Mouse (Mus musculus) kidney, adult 2 months (tissue): ENCODE data around the gene Tor1a.

ENCODE experiments used
- CTCF ChIP-seq: fragments of 200-500 bp; conservative IDR thresholded peaks from 2 replicates; pipeline ENCODE4 v1.5.1; 2011; ENCODE audit warnings: low read depth, mild to moderate bottlenecking, control low read depth, low read length, moderate library complexity, mixed read lengths; ENCODE audit not compliant: insufficient read depth, insufficient read length
- POLR2A ChIP-seq: fragments of 200-500 bp; IDR thresholded peaks from one replicate; pipeline ENCODE4 v1.6.1; 2011; ENCODE audit warnings: low read depth, low read length, control low read depth

- TF ChIP-seq CTCF: peak; percentile 89
- TF ChIP-seq POLR2A: no peak
Measured at GRCm38 (mm10) chr2:30933917-30934450, 33.7 kb downstream of the Tor1a start.
